Mouse (Mus musculus) kidney, embryonic 16.5 days (tissue): ENCODE measurements at regions not wholly inside any gene's neighbourhood (a gene's known extent, or its start where the extent isn't known, plus 50 kb on each side); places are given as distances from the start of the nearest gene placed in this dataset.
A peak's percentile ranks its signal among the peaks of the same experiment; 100 is the strongest.

ENCODE experiments used
- ATAC-seq: fragments of 200-750 bp; cut with Nextera tagmentation; 2 replicates; pipeline ENCODE4 v1.8.0; 2017; ENCODE audit warnings: moderate TSS enrichment; ENCODE audit not compliant: low FRiP score, low TSS enrichment
- H3K27ac ChIP-seq: fragments of 300-500 bp; sonication (generic); 2 replicates; pipeline ENCODE4 v1.5.1; 2014; ENCODE audit warnings: low read length
- H3K27me3 ChIP-seq: fragments of 300-500 bp; sonication (generic); 2 replicates; pipeline ENCODE4 v1.6.1; 2014; ENCODE audit warnings: low read length, control low read depth, mixed read lengths; ENCODE audit not compliant: insufficient read depth
- H3K36me3 ChIP-seq: fragments of 300-500 bp; sonication (generic); 2 replicates; pipeline ENCODE4 v1.6.1; 2014; ENCODE audit warnings: low read length, control low read depth, mixed read lengths; ENCODE audit not compliant: insufficient read depth
- H3K4me1 ChIP-seq: fragments of 300-500 bp; sonication (generic); 2 replicates; pipeline ENCODE4 v1.6.1; 2014; ENCODE audit warnings: low read length, control low read depth, mixed read lengths; ENCODE audit not compliant: insufficient read depth
- H3K4me2 ChIP-seq: fragments of 300-500 bp; sonication (generic); replicated peaks from 2 replicates; pipeline ENCODE4 v1.6.1; 2014; ENCODE audit warnings: low read depth, low read length
- H3K4me3 ChIP-seq: fragments of 300-500 bp; sonication (generic); 2 replicates; pipeline ENCODE4 v1.5.1; 2014; ENCODE audit warnings: mild to moderate bottlenecking, low read length
- H3K9ac ChIP-seq: fragments of 300-500 bp; sonication (generic); replicated peaks from 2 replicates; pipeline ENCODE4 v1.6.1; 2014; ENCODE audit warnings: low read length
- H3K9me3 ChIP-seq: fragments of 300-500 bp; sonication (generic); 2 replicates; pipeline ENCODE4 v1.6.1; 2016; ENCODE audit warnings: low read length, control low read depth
- WGBS: fragments of 180-500 bp; shearing (Covaris S2); extraction: QIAGEN DNeasy Blood & Tissue Kit; methylation state at CpG from one replicate; pipeline ENCODE4 v1.1.7; 2014; 5-methylcytosine and 5-hydroxymethylcytosine counted together

GRCm38 (mm10) chr10:119014731-119015130, 144.7 kb upstream of the Dyrk2 start:
- Histone ChIP-seq H3K4me1 (peaks cover 4% of the 10 kb centered on the region; the same call in 1 of the 2 replicates), H3K4me3 (no peak overlapping the region), H3K27me3 (peaks cover 3% of the 10 kb centered on the region; the same call in 1 of the 2 replicates), H3K27ac (no peak overlapping the region), H3K9me3 (no peaks in the 10 kb centered on the region), H3K9ac (no peak overlapping the region), H3K36me3 (no peaks in the 10 kb centered on the region), H3K4me2 (no peak overlapping the region)
- WGBS: 70% methylated on average over 4 of the region's 4 CpGs
- ATAC-seq: no peak

GRCm38 (mm10) chr10:119013758-119014157, 143.7 kb upstream of the Dyrk2 start:
- no peak overlapping the region for H3K4me2 ChIP-seq
- peaks cover 3% of the 10 kb centered on the region; the same call in 1 of the 2 replicates for H3K27me3 ChIP-seq
- H3K9me3 ChIP-seq: no peaks in the 10 kb centered on the region
- no peak for ATAC-seq
- no peaks in the 10 kb centered on the region for H3K36me3 ChIP-seq
- no peak overlapping the region for H3K4me3 ChIP-seq
- H3K27ac ChIP-seq: no peak overlapping the region
- no peak overlapping the region for H3K9ac ChIP-seq
- 76% methylated on average over 4 of the region's 4 CpGs for WGBS
- H3K4me1 ChIP-seq: peaks cover 4% of the 10 kb centered on the region; the same call in 1 of the 2 replicates

GRCm38 (mm10) chr10:119011511-119011910, 141.5 kb upstream of the Dyrk2 start:
- 63% methylated on average over 6 of the region's 6 CpGs for WGBS

GRCm38 (mm10) chr10:119010884-119011283, 140.9 kb upstream of the Dyrk2 start:
- ATAC-seq: peak; percentile 66
- 17% methylated on average over 7 of the region's 7 CpGs for WGBS
- Histone ChIP-seq H3K9me3 (no peaks in the 10 kb centered on the region), H3K9ac (no peak overlapping the region), H3K4me2 (no peak overlapping the region), H3K4me1 (peaks cover 4% of the 10 kb centered on the region; the same call in 1 of the 2 replicates), H3K4me3 (no peak overlapping the region), H3K36me3 (no peaks in the 10 kb centered on the region), H3K27me3 (peaks cover 3% of the 10 kb centered on the region; the same call in 1 of the 2 replicates), H3K27ac (no peak overlapping the region)

More at GRCm38 (mm10) chr10:119011511-119011910, 141.5 kb upstream of the Dyrk2 start:
- no peak for ATAC-seq
- Histone ChIP-seq H3K27me3 (peaks cover 3% of the 10 kb centered on the region; the same call in 1 of the 2 replicates), H3K4me3 (no peak overlapping the region), H3K4me1 (peaks cover 4% of the 10 kb centered on the region; the same call in 1 of the 2 replicates), H3K4me2 (no peak overlapping the region), H3K9ac (no peak overlapping the region), H3K27ac (no peak overlapping the region), H3K9me3 (no peaks in the 10 kb centered on the region), H3K36me3 (no peaks in the 10 kb centered on the region)

- 77% methylated on average over 19 of the region's 19 CpGs for WGBS
- peaks cover 3% of the 10 kb centered on the region; the same call in 1 of the 2 replicates for H3K27me3 ChIP-seq
These were observed 137.0 kb upstream of the Dyrk2 start for GRCm38 (mm10) chr10:119006866-119007575.

GRCm38 (mm10) chr10:119005491-119005890, 135.5 kb upstream of the Dyrk2 start:
- no peaks in the 10 kb centered on the region for H3K27me3 ChIP-seq
- no peak overlapping the region for H3K4me3 ChIP-seq
- ATAC-seq: no peak

More at GRCm38 (mm10) chr10:119006866-119007575, 137.0 kb upstream of the Dyrk2 start:
- peak; percentile 49; the same call in 1 of the 2 replicates for ATAC-seq
- Histone ChIP-seq H3K4me1 (no peaks in the 10 kb centered on the region; the same call in 1 of the 2 replicates), H3K9ac (no peak overlapping the region), H3K4me3 (no peak overlapping the region), H3K4me2 (no peak overlapping the region), H3K9me3 (no peaks in the 10 kb centered on the region), H3K36me3 (no peaks in the 10 kb centered on the region), H3K27ac (no peak overlapping the region)

GRCm38 (mm10) chr10:119004426-119004825, 134.4 kb upstream of the Dyrk2 start:
- Histone ChIP-seq H3K36me3 (no peaks in the 10 kb centered on the region), H3K4me2 (no peak overlapping the region), H3K4me1 (no peaks in the 10 kb centered on the region), H3K27ac (no peak overlapping the region), H3K4me3 (no peak overlapping the region), H3K27me3 (no peaks in the 10 kb centered on the region), H3K9ac (no peak overlapping the region), H3K9me3 (no peaks in the 10 kb centered on the region)
- WGBS: 86% methylated on average over 11 of the region's 11 CpGs
- ATAC-seq: no peak

More at GRCm38 (mm10) chr10:119005491-119005890, 135.5 kb upstream of the Dyrk2 start:
- H3K4me1 ChIP-seq: no peaks in the 10 kb centered on the region
- no peak overlapping the region for H3K4me2 ChIP-seq
- 81% methylated on average over 8 of the region's 8 CpGs for WGBS
- no peaks in the 10 kb centered on the region for H3K36me3 ChIP-seq
- H3K9me3 ChIP-seq: no peaks in the 10 kb centered on the region
- H3K9ac ChIP-seq: no peak overlapping the region
- H3K27ac ChIP-seq: no peak overlapping the region

GRCm38 (mm10) chr10:119003839-119004238, 133.8 kb upstream of the Dyrk2 start:
- WGBS: 46% methylated on average over 5 of the region's 5 CpGs
- Histone ChIP-seq H3K4me2 (no peak overlapping the region), H3K27ac (no peak overlapping the region), H3K27me3 (no peaks in the 10 kb centered on the region), H3K9me3 (no peaks in the 10 kb centered on the region), H3K9ac (no peak overlapping the region), H3K36me3 (no peaks in the 10 kb centered on the region), H3K4me3 (no peak overlapping the region), H3K4me1 (no peaks in the 10 kb centered on the region)
- ATAC-seq: no peak

- Histone ChIP-seq H3K4me2 (no peak overlapping the region), H3K4me1 (no peaks in the 10 kb centered on the region), H3K36me3 (no peaks in the 10 kb centered on the region), H3K9ac (no peak overlapping the region), H3K27ac (no peak overlapping the region), H3K27me3 (no peaks in the 10 kb centered on the region), H3K9me3 (no peaks in the 10 kb centered on the region), H3K4me3 (no peak overlapping the region)
- ATAC-seq: no peak
- 100% methylated on average over 2 of the region's 2 CpGs for WGBS
These were observed 133.0 kb upstream of the Dyrk2 start for GRCm38 (mm10) chr10:119003042-119003441.

- H3K4me1 ChIP-seq: no peaks in the 10 kb centered on the region
- WGBS: 87% methylated on average over 7 of the region's 7 CpGs
- H3K36me3 ChIP-seq: no peaks in the 10 kb centered on the region
- H3K9ac ChIP-seq: no peak overlapping the region
- H3K27ac ChIP-seq: no peak overlapping the region
- no peak for ATAC-seq
- no peak overlapping the region for H3K4me3 ChIP-seq
- H3K27me3 ChIP-seq: no peaks in the 10 kb centered on the region
- H3K4me2 ChIP-seq: no peak overlapping the region
- H3K9me3 ChIP-seq: no peaks in the 10 kb centered on the region
These were observed 131.9 kb upstream of the Dyrk2 start for GRCm38 (mm10) chr10:119001895-119002294.
